Mouse (Mus musculus) forebrain, postnatal 0 days (tissue): ENCODE data around the gene Plxnb1. TPM values are rescaled to one million over a fixed set of nuclear protein-coding genes. Genes with fewer than 3 reads are reported as not detected.
A peak's percentile ranks its signal among the peaks of the same experiment; 100 is the strongest.

Experiments
- ATAC-seq: fragments of 200-750 bp; cut with Nextera tagmentation; 2 replicates; pipeline ENCODE4 v1.8.0; 2017; ENCODE audit warnings: mild to moderate bottlenecking, moderate library complexity
- DNase-seq: peaks from one replicate; pipeline ENCODE4 v3.0.0-alpha.2; 2015
- H3K27ac ChIP-seq: fragments of 300-500 bp; sonication (generic); 2 replicates; pipeline ENCODE4 v1.5.1; 2014; ENCODE audit warnings: low read depth, mild to moderate bottlenecking, antibody characterized with exemption, low read length, moderate library complexity, mixed read lengths
- H3K27me3 ChIP-seq: fragments of 300-500 bp; sonication (generic); 2 replicates; pipeline ENCODE4 v1.6.1; 2014; ENCODE audit warnings: mild to moderate bottlenecking, low read length, mixed read lengths; ENCODE audit not compliant: insufficient read depth
- H3K36me3 ChIP-seq: fragments of 300-500 bp; sonication (generic); 2 replicates; pipeline ENCODE4 v1.6.1; 2014; ENCODE audit warnings: mild to moderate bottlenecking, moderate library complexity; ENCODE audit not compliant: insufficient read depth
- H3K4me1 ChIP-seq: fragments of 300-500 bp; sonication (generic); 2 replicates; pipeline ENCODE4 v1.6.1; 2014; ENCODE audit warnings: antibody characterized with exemption; ENCODE audit not compliant: insufficient read depth
- H3K4me2 ChIP-seq: fragments of 300-500 bp; sonication (generic); 2 replicates; pipeline ENCODE4 v1.6.1; 2014; ENCODE audit warnings: low read depth, mild to moderate bottlenecking, moderate library complexity
- H3K4me3 ChIP-seq: fragments of 300-500 bp; sonication (generic); 2 replicates; pipeline ENCODE4 v1.5.1; 2014; ENCODE audit warnings: low read depth, low read length, mixed read lengths
- H3K9ac ChIP-seq: fragments of 300-500 bp; sonication (generic); 2 replicates; pipeline ENCODE4 v1.6.1; 2014; ENCODE audit warnings: mild to moderate bottlenecking
- H3K9me3 ChIP-seq: fragments of 300-500 bp; sonication (generic); 2 replicates; pipeline ENCODE4 v1.6.1; 2016; ENCODE audit warnings: low read length
- CTCF ChIP-seq: sonication (generic); IDR thresholded peaks from 2 replicates; pipeline ENCODE4 v1.5.1; 2016; ENCODE audit warnings: antibody characterized with exemption, control low read depth, low read depth
- whole genome bisulfite sequencing: fragments of 180-500 bp; shearing (Covaris S2); extraction: QIAGEN DNeasy Blood & Tissue Kit; methylation state at CpG from one replicate; pipeline ENCODE4 v1.1.7; 2014; 5-methylcytosine and 5-hydroxymethylcytosine counted together
- polyA plus RNA-seq: library from polyadenylated mRNA; unstranded; fragments of >200 nt; fragmentation: Nextera tagmentation; extraction: Ambion mirVana; gene quantifications from 2 replicates; pipeline ENCODE4 v1.2.1, GENCODE M21; 2015
- total RNA-seq: library from RNA; depleted of rRNA; stranded (reverse); fragments of >200 nt; gene quantifications from 2 replicates; pipeline ENCODE4 v1.2.3, GENCODE M21; 2014

Plxnb1 gene
- total and polyA plus RNA-seq, 2 experiments from 2014 or later: 10.2 to 78.2 TPM

GRCm38 (mm10) chr9:109119571-109119970 is 24.4 kb downstream of the Plxnb1 start:
- H3K36me3 ChIP-seq: peaks cover 53% of the 10 kb centered on the region
- H3K4me1 ChIP-seq: no peaks in the 10 kb centered on the region
- no peak overlapping the region for H3K9ac ChIP-seq
- no peak for DNase-seq
- ATAC-seq: no peak
- no peak for TF ChIP-seq CTCF
- no peaks in the 10 kb centered on the region for H3K9me3 ChIP-seq
- no peak overlapping the region for H3K4me2 ChIP-seq
- H3K4me3 ChIP-seq: no peak overlapping the region
- H3K27ac ChIP-seq: no peak overlapping the region
- WGBS: 86% methylated on average over 9 of the region's 9 CpGs
- H3K27me3 ChIP-seq: no peaks in the 10 kb centered on the region

GRCm38 (mm10) chr9:109120956-109121355 is 25.8 kb downstream of the Plxnb1 start:
- Histone ChIP-seq H3K36me3 (peaks cover 40% of the 10 kb centered on the region), H3K4me1 (no peaks in the 10 kb centered on the region), H3K27me3 (no peaks in the 10 kb centered on the region), H3K4me2 (no peak overlapping the region), H3K27ac (no peak overlapping the region), H3K4me3 (no peak overlapping the region), H3K9ac (no peak overlapping the region), H3K9me3 (no peaks in the 10 kb centered on the region)
- ATAC-seq (no peak), DNase-seq (no peak)
- WGBS: 89% methylated on average over 6 of the region's 6 CpGs
- no peak for TF ChIP-seq CTCF

- Histone ChIP-seq H3K4me2 (no peak overlapping the region), H3K4me3 (no peak overlapping the region), H3K9ac (no peak overlapping the region), H3K36me3 (peaks cover 23% of the 10 kb centered on the region), H3K9me3 (no peaks in the 10 kb centered on the region), H3K27ac (no peak overlapping the region), H3K27me3 (no peaks in the 10 kb centered on the region), H3K4me1 (no peaks in the 10 kb centered on the region)
- ATAC-seq (peak; percentile 61), DNase-seq (peak; percentile 64)
- WGBS: 42% methylated on average over 2 of the region's 2 CpGs
- TF ChIP-seq CTCF: peak; percentile 76
Measured at GRCm38 (mm10) chr9:109122553-109123085, 27.4 kb downstream of the Plxnb1 start.

GRCm38 (mm10) chr9:109123266-109123665 is 28.1 kb downstream of the Plxnb1 start:
- H3K9me3 ChIP-seq: no peaks in the 10 kb centered on the region
- H3K4me1 ChIP-seq: no peaks in the 10 kb centered on the region
- no peaks in the 10 kb centered on the region for H3K27me3 ChIP-seq
- DNase-seq (no peak), ATAC-seq (no peak)
- no peak overlapping the region for H3K27ac ChIP-seq
- no peak for TF ChIP-seq CTCF
- no peak overlapping the region for H3K4me3 ChIP-seq
- 44% methylated on average over 6 of the region's 6 CpGs for WGBS
- no peak overlapping the region for H3K4me2 ChIP-seq
- peaks cover 17% of the 10 kb centered on the region; the same call in 1 of the 2 replicates for H3K36me3 ChIP-seq
- no peak overlapping the region for H3K9ac ChIP-seq

GRCm38 (mm10) chr9:109124164-109124563 is 29.0 kb downstream of the Plxnb1 start:
- TF ChIP-seq CTCF: no peak
- 89% methylated on average over 3 of the region's 3 CpGs for WGBS
- Histone ChIP-seq H3K4me1 (no peaks in the 10 kb centered on the region), H3K4me3 (no peak overlapping the region), H3K9me3 (no peaks in the 10 kb centered on the region), H3K27me3 (no peaks in the 10 kb centered on the region), H3K27ac (no peak overlapping the region), H3K36me3 (peaks cover 8% of the 10 kb centered on the region; the same call in 1 of the 2 replicates), H3K4me2 (no peak overlapping the region), H3K9ac (no peak overlapping the region)
- ATAC-seq: no peak
- no peak for DNase-seq

GRCm38 (mm10) chr9:109125043-109125442 is 29.9 kb downstream of the Plxnb1 start:
- ATAC-seq: no peak
- Histone ChIP-seq H3K4me2 (no peak overlapping the region), H3K36me3 (no peaks in the 10 kb centered on the region), H3K27me3 (no peaks in the 10 kb centered on the region), H3K9ac (no peak overlapping the region), H3K4me3 (no peak overlapping the region), H3K27ac (no peak overlapping the region), H3K9me3 (no peaks in the 10 kb centered on the region), H3K4me1 (no peaks in the 10 kb centered on the region)
- WGBS: 88% methylated on average over 2 of the region's 2 CpGs
- no peak for TF ChIP-seq CTCF
- DNase-seq: no peak

DNA sequence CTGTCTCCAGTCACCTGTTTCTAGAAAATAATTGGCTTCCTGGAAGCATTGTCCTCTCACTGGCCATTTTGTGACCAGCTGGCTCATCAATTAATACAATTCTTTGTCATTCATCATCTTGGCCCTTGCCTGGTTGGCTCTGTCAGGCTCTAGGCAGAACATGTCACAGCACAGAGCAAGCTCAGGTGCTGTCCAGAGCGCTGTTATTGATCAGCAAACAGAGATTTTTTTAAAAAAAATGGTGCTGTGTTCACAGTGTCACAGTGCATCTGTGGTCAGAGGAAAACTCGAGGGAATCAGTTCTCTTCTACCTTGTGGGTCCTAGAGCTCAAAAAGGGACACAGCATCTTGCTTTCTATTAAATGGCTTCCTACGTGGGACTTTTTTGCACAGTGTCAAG is 30.3 kb downstream of the Plxnb1 start:
- TF ChIP-seq CTCF: no peak
- WGBS: 72% methylated on average over 3 of the region's 3 CpGs
- no peak for ATAC-seq
- Histone ChIP-seq H3K27me3 (no peaks in the 10 kb centered on the region), H3K9ac (no peak overlapping the region), H3K27ac (no peak overlapping the region), H3K36me3 (no peaks in the 10 kb centered on the region), H3K4me1 (no peaks in the 10 kb centered on the region), H3K9me3 (no peaks in the 10 kb centered on the region), H3K4me3 (no peak overlapping the region), H3K4me2 (no peak overlapping the region)
- no peak for DNase-seq
